Mouse (Mus musculus) spleen, adult 2 months (tissue): ENCODE results near the gene Snx9.

Experiments used
- CTCF ChIP-seq: fragments of 200-500 bp; IDR thresholded peaks from 2 replicates; pipeline ENCODE4 v1.5.1; 2011; ENCODE audit warnings: mild to moderate bottlenecking, inconsistent platforms; ENCODE audit not compliant: insufficient read depth, insufficient read length, insufficient replicate concordance; ENCODE audit errors: extremely low read depth
- POLR2A ChIP-seq: fragments of 200-500 bp; IDR thresholded peaks from 2 replicates; pipeline ENCODE4 v1.6.1; 2011; ENCODE audit warnings: low read depth, low read length, inconsistent platforms

GRCm38 (mm10) chr17:5841943-5842273, 779 bp downstream of the Snx9 start:
- TF ChIP-seq POLR2A (no peak), CTCF (no peak)
